Mouse (Mus musculus) lung, postnatal 0 days (tissue): ENCODE measurements around the gene Hyal2.

Source experiments
- CTCF ChIP-seq: IDR thresholded peaks from 2 replicates; pipeline ENCODE4 v1.5.1; 2016; ENCODE audit warnings: antibody characterized with exemption, mild to moderate bottlenecking
- EP300 ChIP-seq: IDR thresholded peaks from 2 replicates; pipeline ENCODE4 v1.6.1; 2016; ENCODE audit warnings: antibody characterized with exemption, mild to moderate bottlenecking, control low read depth

DNA sequence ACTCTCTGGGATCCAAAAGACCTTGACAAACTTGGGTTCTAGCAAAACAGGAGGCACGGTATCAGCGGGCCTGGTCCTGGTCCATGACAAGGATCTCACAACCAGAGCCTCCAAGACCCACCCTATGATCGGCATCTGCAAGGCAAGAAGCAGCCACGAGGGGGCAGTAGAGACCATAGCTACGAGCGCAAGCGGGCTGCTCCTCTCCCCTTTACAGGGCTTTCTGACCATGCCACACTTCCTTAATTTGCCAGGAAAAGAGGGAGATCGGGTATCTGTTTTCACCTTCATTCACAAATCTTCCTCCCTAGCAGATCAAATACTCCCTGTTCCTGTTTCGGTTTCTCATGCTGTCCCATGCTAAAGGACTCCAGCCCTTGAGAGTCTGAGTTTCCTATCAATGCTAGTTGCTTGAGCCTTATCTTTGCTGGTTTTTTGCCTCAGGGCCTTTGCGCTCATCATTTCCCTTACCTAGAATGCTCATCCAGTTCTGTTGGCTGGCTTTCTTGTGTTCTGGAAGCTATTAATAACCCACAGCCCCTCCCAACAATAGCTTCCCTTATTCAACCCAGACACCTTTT is 34.4 kb downstream of the Hyal2 start:
- no peak for TF ChIP-seq EP300
- peak; percentile 99 for TF ChIP-seq CTCF
